Mouse (Mus musculus) thymus, postnatal 25 days (tissue): Measurements from ENCODE around the gene Rpp25.

Experiments used
- DNase-seq: peaks from one replicate; pipeline ENCODE4 v3.0.0; 2022

The Rpp25 gene

DNA sequence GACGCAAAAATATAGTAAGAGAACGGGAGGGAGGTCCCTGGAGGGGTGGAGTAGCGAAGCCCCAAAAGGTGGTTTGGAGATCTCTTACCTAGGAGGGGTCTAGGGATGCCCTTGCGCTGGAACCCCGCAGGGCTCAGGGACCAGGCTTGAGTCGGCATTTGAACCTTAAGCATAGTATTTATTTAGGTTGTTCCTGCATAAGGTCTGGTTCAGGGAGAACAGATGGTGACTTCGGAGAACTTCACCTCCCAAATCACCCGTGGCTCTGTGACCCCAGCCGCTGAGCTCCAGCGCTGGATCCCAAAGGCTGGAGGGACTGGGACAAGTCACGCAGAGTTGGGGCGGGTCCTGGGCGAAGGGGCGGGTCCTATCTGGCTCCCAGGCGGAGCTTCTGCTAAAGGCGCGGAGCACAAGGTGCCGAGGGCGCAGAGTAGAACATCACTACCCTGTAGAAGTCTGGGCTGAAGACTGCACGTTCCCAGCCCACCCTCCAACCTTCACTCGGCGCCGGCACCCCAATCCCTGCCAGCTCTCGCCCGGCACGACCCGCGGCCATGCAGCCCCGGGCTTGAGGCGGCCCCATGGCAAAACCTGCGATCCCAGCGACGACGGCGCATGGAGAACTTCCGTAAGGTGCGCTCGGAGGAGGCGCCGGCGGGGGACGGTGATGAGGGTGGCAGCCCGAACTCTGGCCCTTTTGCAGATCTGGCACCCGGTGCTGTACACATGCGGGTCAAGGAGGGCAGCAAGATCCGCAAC, at the start of gene Rpp25:
TSS of gene Rpp25 (plus strand) at position 405 of the 759 bp plus-strand sequence.
- no peak for DNase-seq

DNA sequence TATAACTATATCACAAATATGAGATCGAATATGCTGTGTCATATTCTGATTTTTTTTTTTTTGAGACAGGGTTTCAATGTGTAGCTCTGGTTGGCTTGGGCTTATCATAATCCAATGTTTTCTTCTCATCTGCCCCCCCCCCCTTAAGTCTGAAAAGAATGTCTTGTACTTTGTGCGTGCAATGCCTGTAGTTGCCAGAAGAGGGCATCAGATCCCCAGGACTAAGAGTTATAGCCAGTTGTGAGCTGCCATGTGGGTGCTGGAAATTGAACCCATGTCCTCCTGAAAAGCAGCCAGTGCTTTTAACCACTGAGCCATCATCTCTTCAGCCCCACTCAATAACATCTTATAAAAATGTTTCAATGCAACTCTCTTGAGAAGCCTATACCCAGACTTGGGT, 44.1 kb upstream of the Rpp25 start:
- no peak for DNase-seq

DNA sequence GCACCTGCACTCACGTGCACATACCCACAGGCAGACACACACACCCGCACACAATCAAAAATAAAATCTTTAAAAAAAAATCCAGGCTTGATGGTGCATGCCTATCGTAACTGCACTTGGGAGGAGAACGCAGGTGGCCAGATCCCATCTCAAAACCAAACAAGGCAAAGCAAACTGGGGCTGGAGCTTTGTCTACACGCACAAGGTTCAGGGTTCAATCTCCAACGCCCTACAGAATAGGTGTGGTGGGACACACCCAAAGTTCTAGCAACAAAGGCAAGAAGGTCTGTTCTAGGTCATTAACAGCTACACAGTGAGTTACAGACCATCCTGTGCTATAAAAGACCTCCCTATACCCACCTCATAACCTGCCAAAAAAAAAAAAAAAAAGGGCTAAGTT, 41.0 kb upstream of the Rpp25 start:
- no peak for DNase-seq

DNA sequence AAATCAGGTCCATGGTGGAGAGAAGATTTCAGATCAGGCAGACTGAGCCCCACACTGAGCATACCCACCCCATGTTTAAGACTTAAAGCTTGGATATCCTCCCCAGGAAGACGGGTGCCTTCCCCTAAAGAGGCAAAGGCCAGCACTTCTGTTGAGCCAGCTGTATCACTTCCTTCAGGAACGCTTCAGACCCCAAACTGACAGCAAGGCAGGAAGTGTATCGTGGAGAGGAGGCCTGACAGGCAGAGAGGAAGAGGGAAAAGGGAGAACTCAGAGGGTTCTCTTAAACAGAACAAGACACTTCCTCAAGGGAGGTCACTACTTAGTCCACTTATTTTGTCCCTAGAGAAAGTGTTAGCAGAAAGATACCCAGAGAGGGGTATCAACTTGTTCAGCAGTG, 37.7 kb upstream of the Rpp25 start:
- no peak for DNase-seq

DNA sequence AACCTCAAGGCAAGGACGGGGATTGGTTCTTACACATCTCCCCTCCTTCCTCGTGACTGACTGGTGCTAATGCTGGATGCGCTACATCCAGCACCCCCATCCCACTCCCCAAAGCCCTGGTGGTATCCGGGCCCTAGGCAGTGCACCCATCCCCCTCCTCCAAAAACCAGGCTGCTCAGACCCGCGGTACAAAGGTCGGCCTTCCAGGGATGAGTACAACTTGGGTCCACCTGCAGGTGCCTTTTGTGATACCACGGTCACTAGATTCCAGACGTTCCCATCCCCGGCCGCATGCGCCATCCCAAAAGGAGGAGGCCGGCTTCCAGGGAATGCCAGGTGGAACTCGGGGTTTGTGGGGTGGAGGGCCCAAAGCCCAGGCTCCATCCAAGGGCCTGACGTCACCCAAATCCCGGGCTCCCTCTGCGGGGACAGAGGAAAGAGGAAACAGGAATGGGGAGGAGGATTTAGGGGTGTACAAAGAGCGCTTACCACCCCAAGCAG, 36.5 kb upstream of the Rpp25 start:
- no peak for DNase-seq

DNA sequence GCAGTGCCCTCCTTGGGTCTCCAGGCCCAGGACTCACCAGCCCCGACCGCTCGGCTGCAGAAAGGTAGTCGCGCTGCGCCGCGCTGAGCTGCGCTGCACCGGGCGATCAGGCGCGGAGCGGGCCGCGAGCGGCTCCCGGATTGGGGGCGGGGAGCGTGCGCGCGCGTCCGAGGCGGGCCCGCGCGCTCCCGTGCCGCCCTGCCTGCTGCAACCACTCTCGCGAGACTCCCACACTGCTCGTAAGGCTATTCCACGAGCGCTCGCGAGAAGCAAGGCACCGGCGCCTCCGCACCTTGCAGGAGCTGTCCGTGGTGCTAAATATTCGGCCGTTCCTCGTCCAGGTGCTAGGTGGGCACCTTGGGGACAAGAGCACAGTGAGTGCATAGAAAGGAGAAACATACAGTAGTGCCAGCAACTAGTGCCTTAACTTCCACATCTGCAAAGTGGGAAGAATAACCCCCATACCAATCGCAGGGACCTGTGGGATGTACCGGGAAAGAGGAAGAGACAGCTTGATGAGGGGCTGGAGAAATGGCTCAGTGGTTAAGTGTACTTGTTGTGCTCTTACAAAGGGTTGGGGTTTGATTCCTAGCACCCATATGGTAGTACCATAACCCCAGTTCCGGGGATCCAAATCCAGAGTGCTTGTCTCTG, 35.8 kb upstream of the Rpp25 start, which contains the start of gene Scamp5:
TSS of gene Scamp5 (minus strand) at position 165 of the 654 bp plus-strand sequence.
- peak; percentile 88 for DNase-seq

DNA sequence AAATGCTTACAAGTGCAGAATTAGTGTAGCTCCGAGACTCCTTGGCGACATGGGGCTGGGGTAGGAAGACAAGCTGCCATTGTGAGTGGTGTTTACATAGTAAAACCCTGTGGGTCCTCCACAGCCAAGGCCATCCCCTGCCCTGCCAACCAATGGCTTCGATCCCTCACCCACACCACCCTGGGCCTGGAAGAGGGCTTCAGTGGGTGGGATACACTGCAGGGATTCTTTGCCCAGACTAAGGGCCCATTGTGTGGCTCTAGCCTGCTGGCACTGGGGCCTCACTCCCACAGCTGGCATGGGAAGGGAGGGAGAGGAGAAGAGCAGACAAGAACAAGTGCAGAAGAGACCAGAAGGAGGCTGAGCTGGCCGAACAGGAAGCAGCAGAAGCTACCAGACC, 34.9 kb upstream of the Rpp25 start:
- DNase-seq, result no peak

DNA sequence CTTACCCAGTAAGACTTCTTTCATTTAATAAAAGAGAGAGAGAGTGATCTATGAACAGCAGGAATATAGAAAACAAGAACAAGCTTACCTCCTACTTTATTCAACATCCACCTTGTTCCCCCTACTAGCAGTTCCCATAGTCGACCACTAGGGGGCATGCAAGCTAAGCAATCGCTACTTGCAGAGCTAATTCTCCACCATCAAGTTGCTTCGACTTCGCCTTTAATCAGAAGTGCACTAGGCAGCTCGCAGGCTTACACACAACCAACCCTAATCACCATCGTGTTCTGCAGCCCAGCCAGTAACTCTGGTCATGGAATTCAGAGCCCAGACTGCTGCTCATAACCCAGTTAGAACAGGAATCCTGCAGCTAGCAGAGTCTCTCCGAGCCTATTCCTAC, 18.1 kb upstream of the Rpp25 start:
- peak; percentile 79 for DNase-seq

DNA sequence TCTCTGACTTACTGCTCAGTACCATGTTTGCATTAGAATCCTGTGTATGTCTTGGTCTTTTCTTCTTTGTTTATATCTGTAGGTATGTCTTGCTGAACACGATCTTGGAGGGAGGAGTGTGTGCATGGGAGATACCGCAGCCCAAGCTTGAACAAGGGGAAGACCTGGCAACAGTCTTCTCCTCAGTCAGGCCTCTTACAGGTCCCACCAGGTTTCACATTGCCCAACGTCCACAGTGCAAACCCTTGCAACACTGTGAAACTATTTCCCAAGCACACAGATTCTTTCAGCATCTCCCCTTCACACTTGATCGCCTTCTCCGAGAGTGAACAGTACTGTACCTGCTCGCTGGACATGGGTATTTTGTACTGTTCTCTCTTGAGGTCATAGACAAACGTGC, 16.0 kb upstream of the Rpp25 start:
- DNase-seq, result no peak

DNA sequence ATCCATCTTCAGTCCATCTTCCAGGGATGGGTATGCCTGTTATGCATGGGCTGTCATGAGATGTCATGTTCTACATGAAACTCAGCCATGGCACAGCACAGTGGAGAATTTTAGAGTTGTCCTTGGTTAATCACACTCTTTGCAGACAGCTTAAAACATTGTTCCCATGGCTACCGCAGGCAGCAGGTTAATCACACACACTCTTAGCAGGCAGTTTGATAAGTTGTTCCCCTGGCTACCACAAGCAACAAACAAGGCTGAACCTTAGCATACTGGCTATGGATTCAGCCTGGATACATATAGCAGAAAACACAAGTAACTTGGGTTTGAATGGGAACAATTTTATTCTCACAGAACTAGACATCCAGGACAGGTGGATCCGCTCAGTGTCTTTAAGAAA, 10.3 kb upstream of the Rpp25 start:
- DNase-seq, result no peak

DNA sequence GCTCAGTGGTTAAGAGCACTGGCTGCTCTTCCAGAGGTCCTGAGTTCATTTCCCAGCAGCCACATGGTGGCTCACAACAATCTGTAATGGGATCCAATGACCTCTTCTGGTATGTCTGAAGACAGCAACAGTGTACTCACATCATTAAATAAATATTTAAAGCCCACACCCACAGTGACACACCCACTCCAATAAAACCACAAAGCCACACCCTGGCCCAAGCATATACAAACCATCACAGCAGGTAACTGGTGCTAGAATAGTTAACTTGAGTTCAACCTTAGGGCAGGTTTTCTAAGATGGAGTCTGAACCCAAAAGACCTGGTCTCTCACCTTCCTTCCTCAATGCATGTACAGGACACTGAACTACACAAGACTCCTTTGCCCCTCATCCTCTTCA, 8.9 kb upstream of the Rpp25 start:
- no peak for DNase-seq

DNA sequence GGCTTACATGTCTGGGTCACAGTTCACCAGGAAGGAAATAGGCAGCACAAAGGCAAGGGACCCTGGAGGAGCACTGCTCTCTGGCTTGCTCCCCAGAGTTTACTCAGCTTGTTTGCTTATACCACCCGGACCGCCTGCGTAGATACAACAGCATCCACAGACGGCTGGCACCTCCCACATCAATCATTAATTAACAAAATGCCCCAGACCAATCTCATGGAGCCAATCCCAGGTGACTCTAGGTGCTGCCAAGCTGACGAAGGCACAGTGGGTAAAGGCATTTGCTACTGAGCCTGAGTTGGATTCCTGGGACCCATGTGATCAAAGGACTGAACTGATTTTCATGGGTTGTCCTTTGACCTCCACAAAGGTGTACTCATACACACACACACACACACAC, 6.6 kb upstream of the Rpp25 start:
- no peak for DNase-seq

DNA sequence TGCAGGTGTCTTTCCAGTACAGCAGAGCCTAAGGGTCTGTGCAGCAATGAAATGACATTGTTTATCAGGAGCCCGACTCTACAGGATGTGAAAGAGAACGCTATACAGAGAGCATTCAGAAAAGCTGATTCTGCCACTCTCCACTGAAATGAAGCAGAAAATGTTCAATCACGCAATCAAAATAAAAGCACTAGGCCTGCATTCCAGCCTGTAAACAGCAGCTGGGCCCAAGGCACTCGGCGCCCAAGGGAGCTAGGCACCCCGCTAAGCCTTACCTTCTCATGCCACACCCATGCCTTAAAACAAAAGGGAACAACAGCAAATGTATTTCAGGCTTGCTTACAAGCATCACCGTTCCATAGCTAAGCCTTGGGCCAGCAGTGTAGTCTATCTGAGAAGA, 5.3 kb upstream of the Rpp25 start:
- no peak for DNase-seq

DNA sequence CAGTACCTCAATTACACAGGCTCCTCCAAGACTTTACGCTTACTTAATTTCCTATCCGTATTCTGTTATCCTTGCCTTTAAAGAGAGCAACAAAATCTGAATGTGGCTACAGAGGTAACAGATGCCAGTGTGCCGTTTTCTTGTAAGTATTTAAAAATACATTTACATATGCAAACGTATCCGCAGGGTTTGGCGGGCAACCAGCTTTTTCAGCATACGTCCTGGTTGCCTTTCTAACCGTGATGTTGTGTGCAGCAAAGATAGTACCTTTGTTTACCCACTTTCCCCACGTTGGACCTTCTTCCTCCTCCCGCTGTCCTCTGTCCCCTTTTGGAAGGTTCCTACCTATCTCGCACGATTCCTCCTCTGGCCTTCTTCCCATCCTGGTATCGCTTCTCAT, 2.4 kb upstream of the Rpp25 start:
- no peak for DNase-seq

DNA sequence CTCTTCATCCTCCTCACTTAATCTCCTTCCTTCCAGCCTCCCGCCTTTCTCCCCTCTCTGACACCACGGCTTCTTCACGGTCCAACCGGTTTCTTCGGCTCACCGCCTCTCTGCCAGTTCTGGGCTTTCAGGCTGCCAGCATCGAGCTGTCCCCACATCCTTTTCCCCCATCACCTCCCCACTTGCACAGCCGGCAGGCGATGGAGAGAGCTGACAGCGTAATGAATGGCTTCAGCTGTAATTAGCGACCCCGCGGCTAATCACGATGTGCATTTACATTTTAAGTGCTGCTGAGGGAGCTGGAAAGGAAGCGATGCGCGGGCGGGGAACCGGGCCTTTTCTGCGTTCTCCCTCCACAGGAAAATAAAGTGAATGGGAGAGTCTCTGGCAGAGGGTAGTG, 2.0 kb upstream of the Rpp25 start:
- no peak for DNase-seq

DNA sequence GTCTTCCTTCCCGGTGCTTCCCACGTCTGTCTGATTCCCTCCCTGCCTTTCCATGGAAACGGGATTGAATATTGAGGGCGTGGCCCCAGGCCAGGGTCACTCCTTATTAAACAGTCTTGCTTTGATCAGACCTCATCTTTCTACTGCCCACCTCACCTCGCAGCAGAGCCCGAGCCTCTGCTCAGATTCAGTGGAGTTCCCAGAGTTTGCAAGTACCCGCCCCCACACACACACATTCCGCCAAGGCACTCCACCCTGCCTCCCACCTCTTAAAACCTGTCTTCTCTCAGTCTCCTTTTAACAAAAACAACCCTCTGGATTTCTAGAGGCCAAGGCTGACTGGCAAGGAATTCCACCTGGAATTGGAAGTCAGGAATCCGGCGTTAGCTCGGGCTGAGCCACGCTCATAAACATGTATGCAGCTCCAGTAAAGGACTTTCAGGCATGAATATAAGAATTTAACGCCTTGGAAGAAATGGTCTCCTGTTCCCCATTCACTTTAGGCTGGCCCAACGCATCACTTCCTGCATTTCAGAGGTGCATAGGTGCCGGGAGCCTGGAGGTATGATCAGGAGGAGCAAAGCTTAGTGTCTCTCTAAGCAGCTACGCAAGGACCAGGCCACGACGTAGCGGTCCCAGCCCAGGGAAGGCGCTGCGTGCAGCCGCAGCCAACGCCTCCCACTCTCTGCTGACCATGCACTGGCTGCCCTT, 760 bp upstream of the Rpp25 start:
- no peak for DNase-seq

DNA sequence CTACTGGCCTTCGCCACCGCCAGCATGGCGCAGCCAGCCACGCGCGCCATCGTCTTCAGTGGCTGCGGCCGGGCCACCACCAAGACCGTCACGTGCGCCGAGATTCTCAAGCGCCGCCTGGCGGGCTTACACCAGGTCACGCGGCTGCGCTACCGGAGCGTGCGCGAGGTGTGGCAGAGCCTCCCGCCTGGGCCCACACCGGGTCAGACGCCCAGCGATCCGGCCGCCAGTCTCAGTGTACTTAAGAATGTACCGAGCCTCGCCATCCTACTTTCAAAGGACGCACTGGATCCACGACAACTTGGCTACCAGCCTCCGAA, 515 bp downstream of the Rpp25 start:
- peak; percentile 58 for DNase-seq

DNA sequence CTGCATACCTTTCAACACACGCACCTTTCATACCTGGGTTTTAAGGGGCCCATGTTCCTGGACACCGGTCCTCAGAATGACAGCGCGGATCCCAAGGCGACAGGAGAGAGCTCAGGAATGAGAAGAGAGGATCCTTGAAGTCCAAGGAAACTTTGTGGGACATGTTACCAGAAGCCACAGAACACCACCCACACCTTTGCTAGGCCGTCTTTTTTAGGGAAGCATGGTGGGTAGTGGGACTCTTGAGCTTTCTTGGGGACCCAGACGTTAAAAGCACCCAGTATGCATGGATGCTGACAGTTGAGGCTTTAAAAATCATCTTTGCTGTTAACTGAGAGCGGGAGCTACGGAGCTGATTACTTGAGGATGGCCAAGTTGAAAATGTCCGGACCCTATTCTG, 1.1 kb downstream of the Rpp25 start:
- no peak for DNase-seq

DNA sequence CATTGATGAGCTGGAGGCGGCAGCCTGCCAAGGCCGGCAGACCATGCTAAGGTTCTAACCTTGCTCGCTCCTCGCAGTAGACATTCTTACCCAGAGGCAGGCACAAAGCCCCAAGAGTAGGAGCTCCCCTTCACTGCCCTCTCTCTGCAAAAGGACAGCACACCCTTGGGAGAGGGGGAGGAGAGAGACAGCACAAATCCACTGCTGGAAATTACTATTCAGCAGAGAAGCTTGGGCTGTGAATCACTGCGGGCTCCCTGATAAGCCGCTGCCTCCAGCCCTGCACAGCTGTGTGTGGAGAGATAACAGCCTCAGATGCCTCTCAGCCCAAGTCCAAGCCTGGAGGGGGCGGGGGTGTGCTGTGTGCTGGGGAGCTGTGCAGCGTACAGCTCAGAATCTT, 1.9 kb downstream of the Rpp25 start:
- DNase-seq, result no peak

DNA sequence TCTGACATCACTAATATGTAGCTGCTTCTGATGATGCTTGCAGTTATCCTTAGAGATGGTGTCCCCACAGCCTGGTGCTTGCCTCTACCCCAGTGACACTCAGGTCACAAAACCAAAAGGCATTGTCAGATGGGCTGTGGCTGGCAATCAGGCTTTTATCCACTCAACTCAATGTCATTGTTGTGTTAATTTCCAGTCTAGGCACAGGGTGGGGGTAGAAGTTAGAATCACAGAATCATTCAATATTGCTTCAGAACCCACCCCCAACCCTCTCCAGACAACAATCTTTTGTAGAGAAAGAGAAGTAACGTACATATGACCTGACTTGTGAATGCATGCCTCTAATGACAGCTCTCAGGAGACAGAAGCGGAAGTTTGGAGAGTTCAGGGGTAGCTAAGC, 6.8 kb downstream of the Rpp25 start:
- no peak for DNase-seq

DNA sequence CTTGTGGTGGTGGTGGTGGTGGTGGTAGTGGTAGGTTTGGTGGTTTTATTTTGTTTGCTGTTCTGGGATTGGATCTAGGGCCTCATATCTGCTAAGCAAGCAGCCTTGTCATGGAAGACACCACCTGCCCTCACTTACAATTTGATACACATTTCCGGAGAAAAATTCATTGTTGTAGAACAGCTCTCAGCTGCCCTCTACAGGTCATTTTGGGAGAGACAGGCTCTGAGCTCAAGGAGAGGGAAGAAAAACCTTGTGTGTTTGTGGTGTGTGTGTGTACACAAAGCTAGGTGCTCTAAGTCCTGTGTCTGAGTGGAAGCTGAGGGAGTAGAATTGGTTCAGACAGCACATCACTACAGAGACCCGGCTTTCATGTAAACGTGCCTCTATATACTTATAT, 13.3 kb downstream of the Rpp25 start:
- peak; percentile 75 for DNase-seq

DNA sequence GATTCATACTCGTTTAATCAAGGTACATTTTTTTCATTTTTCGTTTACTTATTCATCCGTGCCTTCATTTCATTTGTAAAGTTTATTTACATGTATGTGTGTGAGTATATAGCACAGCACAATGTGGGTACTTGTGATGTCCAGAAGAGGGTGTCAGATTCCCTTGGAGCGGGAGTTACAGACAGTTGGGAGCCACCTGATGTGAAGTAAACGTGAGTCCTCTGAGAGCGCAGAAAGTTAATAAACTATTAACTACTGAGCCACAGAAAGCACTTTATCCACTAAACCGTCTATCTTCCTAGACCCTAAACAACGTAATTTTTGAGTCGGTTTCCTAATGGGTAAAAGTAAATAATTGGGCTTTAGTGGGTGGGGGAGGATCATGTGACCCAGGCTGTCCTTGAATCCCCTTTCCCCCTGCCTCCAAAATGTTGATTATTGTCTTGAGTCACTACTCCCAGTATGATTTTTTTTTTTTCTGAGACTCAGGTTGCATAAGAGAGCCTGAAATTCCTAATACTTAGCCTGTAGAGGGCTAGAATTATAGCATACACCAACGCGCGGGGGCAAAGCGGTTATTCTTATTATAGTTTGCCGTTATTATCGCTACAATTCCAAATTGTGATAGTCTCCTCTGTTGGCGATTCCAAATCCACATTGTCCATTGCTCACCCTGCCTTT, 16.7 kb downstream of the Rpp25 start:
- no peak for DNase-seq
